Mouse (Mus musculus) heart, postnatal 0 days (tissue): ENCODE data around the gene Hpn. TPM values are rescaled to one million over a fixed set of nuclear protein-coding genes. Genes with fewer than 3 reads are reported as not detected.

Experiments
- ATAC-seq: fragments of 200-750 bp; cut with Nextera tagmentation; 2 replicates; pipeline ENCODE4 v1.8.0; 2017; ENCODE audit warnings: low read depth, moderate number of reproducible peaks, moderate library complexity; ENCODE audit not compliant: insufficient read depth
- DNase-seq: peaks from one replicate; pipeline ENCODE4 v3.0.0-alpha.2; 2016; ENCODE audit warnings: low spot score
- H3K27ac ChIP-seq: fragments of 300-500 bp; sonication (generic); 2 replicates; pipeline ENCODE4 v1.5.1; 2014; ENCODE audit warnings: low read depth, mild to moderate bottlenecking
- H3K27me3 ChIP-seq: fragments of 300-500 bp; sonication (generic); 2 replicates; pipeline ENCODE4 v1.6.1; 2014; ENCODE audit warnings: low read length, mixed read lengths; ENCODE audit not compliant: control insufficient read depth, insufficient read depth
- H3K36me3 ChIP-seq: fragments of 300-500 bp; sonication (generic); replicated peaks from 2 replicates; pipeline ENCODE4 v1.6.1; 2014; ENCODE audit warnings: low read length, mixed read lengths; ENCODE audit not compliant: control insufficient read depth, insufficient read depth
- H3K4me1 ChIP-seq: fragments of 300-500 bp; sonication (generic); 2 replicates; pipeline ENCODE4 v1.6.1; 2014; ENCODE audit warnings: antibody characterized with exemption; ENCODE audit not compliant: control insufficient read depth, insufficient read depth
- H3K4me2 ChIP-seq: fragments of 300-500 bp; sonication (generic); 2 replicates; pipeline ENCODE4 v1.6.1; 2014; ENCODE audit warnings: low read depth, mild to moderate bottlenecking, low read length, moderate library complexity
- H3K4me3 ChIP-seq: fragments of 300-500 bp; sonication (generic); 2 replicates; pipeline ENCODE4 v1.5.1; 2014; ENCODE audit warnings: low read depth, low read length
- H3K9ac ChIP-seq: fragments of 300-500 bp; sonication (generic); replicated peaks from 2 replicates; pipeline ENCODE4 v1.6.1; 2014; ENCODE audit warnings: low read depth, low read length, mixed read lengths
- H3K9me3 ChIP-seq: fragments of 300-500 bp; sonication (generic); replicated peaks from 2 replicates; pipeline ENCODE4 v1.6.1; 2016; ENCODE audit warnings: low read length; ENCODE audit not compliant: control insufficient read depth
- CTCF ChIP-seq: IDR thresholded peaks from 2 replicates; pipeline ENCODE4 v1.5.1; 2016; ENCODE audit warnings: antibody characterized with exemption, control low read depth, low read depth
- EP300 ChIP-seq: IDR thresholded peaks from 2 replicates; pipeline ENCODE4 v1.6.1; 2016; ENCODE audit warnings: antibody characterized with exemption, low read depth
- WGBS: fragments of 180-500 bp; shearing (Covaris S2); extraction: QIAGEN DNeasy Blood & Tissue Kit; methylation state at CpG from one replicate; pipeline ENCODE4 v1.1.7; 2014; 5-methylcytosine and 5-hydroxymethylcytosine counted together
- polyA plus RNA-seq: library from polyadenylated mRNA; unstranded; fragments of >200 nt; fragmentation: Nextera tagmentation; extraction: Ambion mirVana; gene quantifications from 2 replicates; pipeline ENCODE4 v1.2.1, GENCODE M21; 2015
- total RNA-seq: library from RNA; depleted of rRNA; stranded (reverse); fragments of >200 nt; gene quantifications from 2 replicates; pipeline ENCODE4 v1.2.3, GENCODE M21; 2014; ENCODE audit warnings: low replicate concordance

Hpn gene
- total and polyA plus RNA-seq, 2 experiments from 2014 or later = 1.7 to 10.5 TPM

GRCm38 (mm10) chr7:31072326-31072725, 42.8 kb downstream of the Hpn start:
- DNase-seq = no peak
- H3K27ac ChIP-seq = no peak overlapping the region
- H3K4me1 ChIP-seq = no peaks in the 10 kb centered on the region
- WGBS = 55% methylated on average over 9 of the region's 9 CpGs
- H3K4me3 ChIP-seq = no peak overlapping the region
- no peak overlapping the region for H3K9ac ChIP-seq
- no peaks in the 10 kb centered on the region for H3K27me3 ChIP-seq
- no peak overlapping the region for H3K4me2 ChIP-seq
- no peaks in the 10 kb centered on the region for H3K9me3 ChIP-seq
- ATAC-seq = no peak
- TF ChIP-seq CTCF (no peak), EP300 (no peak)
- no peaks in the 10 kb centered on the region for H3K36me3 ChIP-seq

- DNase-seq (no peak), ATAC-seq (no peak)
- Histone ChIP-seq H3K27ac (no peak overlapping the region), H3K36me3 (no peaks in the 10 kb centered on the region), H3K27me3 (no peaks in the 10 kb centered on the region), H3K4me2 (no peak overlapping the region), H3K9ac (no peak overlapping the region), H3K4me1 (no peaks in the 10 kb centered on the region), H3K9me3 (no peaks in the 10 kb centered on the region), H3K4me3 (no peak overlapping the region)
- WGBS = 77% methylated on average over 6 of the region's 6 CpGs
- TF ChIP-seq CTCF = no peak
- no peak for TF ChIP-seq EP300
Observed at GRCm38 (mm10) chr7:31070324-31070723, 44.8 kb downstream of the Hpn start.

GRCm38 (mm10) chr7:31069491-31069890, 45.6 kb downstream of the Hpn start:
- H3K4me3 ChIP-seq = no peak overlapping the region
- TF ChIP-seq EP300 (no peak), CTCF (no peak)
- H3K9ac ChIP-seq = no peak overlapping the region
- no peak overlapping the region for H3K4me2 ChIP-seq
- H3K27me3 ChIP-seq = no peaks in the 10 kb centered on the region
- DNase-seq = no peak
- ATAC-seq = no peak
- H3K4me1 ChIP-seq = no peaks in the 10 kb centered on the region
- H3K9me3 ChIP-seq = no peaks in the 10 kb centered on the region
- WGBS = 75% methylated on average over 14 of the region's 14 CpGs
- no peak overlapping the region for H3K27ac ChIP-seq
- no peaks in the 10 kb centered on the region for H3K36me3 ChIP-seq

GRCm38 (mm10) chr7:31067836-31068235, 47.3 kb downstream of the Hpn start:
- no peak for DNase-seq
- TF ChIP-seq EP300 (no peak), CTCF (no peak)
- Histone ChIP-seq H3K27ac (no peak overlapping the region), H3K4me1 (no peaks in the 10 kb centered on the region), H3K9me3 (no peaks in the 10 kb centered on the region), H3K4me3 (no peak overlapping the region), H3K4me2 (no peak overlapping the region), H3K36me3 (no peaks in the 10 kb centered on the region), H3K9ac (no peak overlapping the region), H3K27me3 (no peaks in the 10 kb centered on the region)
- no peak for ATAC-seq
- WGBS = 30% methylated on average over 5 of the region's 5 CpGs

GRCm38 (mm10) chr7:31063074-31063560, 52.0 kb downstream of the Hpn start:
- Histone ChIP-seq H3K27ac (no peak overlapping the region), H3K4me1 (no peaks in the 10 kb centered on the region), H3K9me3 (no peaks in the 10 kb centered on the region), H3K4me3 (no peak overlapping the region), H3K9ac (no peak overlapping the region), H3K4me2 (no peak overlapping the region), H3K27me3 (no peaks in the 10 kb centered on the region), H3K36me3 (no peaks in the 10 kb centered on the region)
- DNase-seq (no peak), ATAC-seq (no peak)
- WGBS = 70% methylated on average over 12 of the region's 12 CpGs
- TF ChIP-seq CTCF (no peak), EP300 (no peak)

- no peaks in the 10 kb centered on the region for H3K27me3 ChIP-seq
- H3K4me2 ChIP-seq = no peak overlapping the region
- no peaks in the 10 kb centered on the region for H3K4me1 ChIP-seq
- no peaks in the 10 kb centered on the region for H3K36me3 ChIP-seq
- 87% methylated on average over 7 of the region's 7 CpGs for WGBS
- H3K27ac ChIP-seq = no peak overlapping the region
- no peak for ATAC-seq
- no peaks in the 10 kb centered on the region for H3K9me3 ChIP-seq
- TF ChIP-seq CTCF = no peak
- no peak for TF ChIP-seq EP300
- H3K9ac ChIP-seq = no peak overlapping the region
- no peak for DNase-seq
- H3K4me3 ChIP-seq = no peak overlapping the region
Observed at GRCm38 (mm10) chr7:31060621-31061010, 54.5 kb downstream of the Hpn start.
